Mouse (Mus musculus) megakaryocyte-erythroid progenitor cell, adult 5-6 weeks (primary cell): ENCODE data around the gene Htra2. TPM values are rescaled to one million over a fixed set of nuclear protein-coding genes. Genes with fewer than 3 reads are reported as not detected.

Experiments
- ATAC-seq: replicated peaks from 2 replicates; pipeline ENCODE4 v1.8.0; 2016; ENCODE audit warnings: mild to moderate bottlenecking, inconsistent platforms; ENCODE audit not compliant: severe bottlenecking, poor library complexity, low FRiP score, low TSS enrichment
- total RNA-seq, 2 experiments: library from RNA; stranded (forward) in 1 of 2; stranded (reverse) in 1 of 2; fragments of 200-1000, 215-1000 nt in 1 of 2; fragments of >200 nt in 1 of 2; fragmentation: Nextera tagmentation in 1 of 2; gene quantifications; 2 replicates each; pipeline ENCODE4 v1.2.3; 2014 to 2017

The Htra2 gene
- total RNA-seq, 2 experiments from 2014 or later = 128 to 296 TPM

DNA sequence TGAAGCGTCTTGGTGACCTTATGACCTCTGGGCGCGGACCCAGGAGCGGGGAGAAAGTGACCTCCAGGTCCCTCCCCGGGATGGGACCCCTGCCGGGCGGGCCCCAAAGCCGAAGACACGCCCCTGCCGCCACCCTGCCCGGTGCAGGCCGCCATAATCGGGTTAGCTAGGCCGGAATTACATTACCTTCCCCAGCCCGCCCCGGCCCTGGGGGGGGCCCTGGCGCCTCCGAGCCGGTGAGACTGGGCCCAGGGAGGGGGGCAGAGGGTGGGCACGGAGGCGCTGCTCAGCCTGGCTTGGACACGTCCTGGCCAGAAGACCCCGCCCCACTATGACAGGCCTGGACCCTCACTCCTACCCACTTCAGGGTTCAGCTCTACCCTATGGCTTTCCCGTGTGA, 16.1 kb upstream of the Htra2 start:
- ATAC-seq = no peak

DNA sequence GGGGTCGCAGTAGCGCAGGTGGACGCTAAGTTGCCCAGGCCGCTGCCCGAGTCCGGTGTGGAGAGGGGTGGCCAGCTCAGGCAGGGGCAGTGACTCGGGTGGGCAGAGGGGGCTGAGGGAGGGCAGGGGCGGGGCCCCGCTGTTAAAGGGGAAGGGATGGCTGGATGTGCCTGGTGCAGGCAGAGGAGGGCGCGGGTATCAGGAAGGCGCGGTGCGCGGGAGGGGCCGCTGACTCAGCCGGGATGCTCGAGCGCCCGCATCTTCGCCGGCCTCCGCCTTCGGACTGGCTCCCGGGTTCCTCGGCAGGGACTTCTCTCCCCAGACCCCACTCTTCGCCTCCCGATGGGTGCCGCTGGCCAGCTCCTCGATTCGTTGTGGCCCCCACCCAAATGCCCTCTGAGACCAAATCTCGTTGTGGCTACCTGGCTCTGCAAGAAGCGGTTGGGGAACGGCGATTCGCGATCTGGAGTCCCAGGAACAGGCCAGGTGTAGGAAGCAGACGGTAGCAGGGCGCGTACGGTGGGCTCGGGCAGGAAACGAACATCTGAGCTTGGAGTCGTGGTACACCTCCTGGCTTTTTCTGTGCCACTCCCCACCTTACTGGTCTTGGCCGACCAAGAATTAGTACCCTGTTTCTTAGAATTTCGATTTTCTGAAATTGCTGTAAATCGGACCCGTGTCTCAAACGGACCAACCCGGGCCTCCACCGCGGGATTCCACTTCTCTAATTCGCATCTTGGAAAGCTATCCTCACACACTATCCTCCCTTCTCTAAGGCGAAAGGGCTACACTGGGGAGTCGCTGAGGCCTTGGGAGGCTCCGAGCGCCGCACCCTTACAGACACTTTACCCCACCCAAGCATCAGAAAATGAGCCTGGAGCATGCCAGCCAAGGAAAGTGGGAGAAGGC, 15.5 kb upstream of the Htra2 start:
- ATAC-seq = no peak

DNA sequence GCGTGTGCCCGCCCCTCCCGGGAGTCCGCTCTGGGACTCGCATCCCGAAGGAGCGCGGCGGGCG, 15.0 kb upstream of the Htra2 start, which contains the start of gene Tlx2:
Tlx2 (minus strand) TSS at position 47 of the 64 bp plus-strand sequence.
- ATAC-seq = no peak

DNA sequence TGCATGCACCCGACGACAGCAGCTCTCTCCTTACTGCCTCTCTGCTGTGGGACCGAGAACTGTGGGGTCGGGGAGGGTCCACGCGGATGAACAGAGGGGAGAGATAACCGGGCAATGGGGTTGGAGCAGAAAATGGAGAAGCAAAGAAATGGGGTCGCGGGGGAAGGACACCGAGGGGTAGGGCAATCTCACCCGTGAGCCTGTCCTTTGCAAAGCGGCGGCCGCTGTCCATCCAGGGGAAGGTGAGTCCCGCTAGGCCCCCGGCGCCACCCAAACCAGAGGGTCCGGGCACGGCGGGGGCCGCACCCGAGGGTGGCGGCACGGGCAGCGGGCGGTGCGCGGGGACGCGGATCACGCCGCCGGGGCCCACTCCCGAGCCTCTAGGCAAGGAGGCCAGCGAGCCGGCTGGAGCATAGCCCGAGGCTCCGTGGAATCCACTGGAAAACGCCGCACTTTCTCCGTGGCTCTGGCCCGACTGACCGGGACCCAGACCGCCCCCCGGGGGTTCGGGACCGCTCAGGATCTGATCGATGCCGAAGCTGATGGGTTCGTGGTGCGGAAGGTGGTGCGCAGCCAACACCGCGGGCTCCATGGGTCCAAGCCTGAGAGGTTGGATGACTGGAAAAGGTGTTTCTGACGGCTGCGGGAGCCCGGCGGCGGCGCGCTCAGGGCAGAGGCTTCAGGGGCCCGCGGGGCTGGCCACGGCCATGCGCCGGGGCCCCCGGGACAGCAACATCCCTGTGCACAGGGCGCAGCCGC, 14.6 kb upstream of the Htra2 start:
- ATAC-seq = no peak

DNA sequence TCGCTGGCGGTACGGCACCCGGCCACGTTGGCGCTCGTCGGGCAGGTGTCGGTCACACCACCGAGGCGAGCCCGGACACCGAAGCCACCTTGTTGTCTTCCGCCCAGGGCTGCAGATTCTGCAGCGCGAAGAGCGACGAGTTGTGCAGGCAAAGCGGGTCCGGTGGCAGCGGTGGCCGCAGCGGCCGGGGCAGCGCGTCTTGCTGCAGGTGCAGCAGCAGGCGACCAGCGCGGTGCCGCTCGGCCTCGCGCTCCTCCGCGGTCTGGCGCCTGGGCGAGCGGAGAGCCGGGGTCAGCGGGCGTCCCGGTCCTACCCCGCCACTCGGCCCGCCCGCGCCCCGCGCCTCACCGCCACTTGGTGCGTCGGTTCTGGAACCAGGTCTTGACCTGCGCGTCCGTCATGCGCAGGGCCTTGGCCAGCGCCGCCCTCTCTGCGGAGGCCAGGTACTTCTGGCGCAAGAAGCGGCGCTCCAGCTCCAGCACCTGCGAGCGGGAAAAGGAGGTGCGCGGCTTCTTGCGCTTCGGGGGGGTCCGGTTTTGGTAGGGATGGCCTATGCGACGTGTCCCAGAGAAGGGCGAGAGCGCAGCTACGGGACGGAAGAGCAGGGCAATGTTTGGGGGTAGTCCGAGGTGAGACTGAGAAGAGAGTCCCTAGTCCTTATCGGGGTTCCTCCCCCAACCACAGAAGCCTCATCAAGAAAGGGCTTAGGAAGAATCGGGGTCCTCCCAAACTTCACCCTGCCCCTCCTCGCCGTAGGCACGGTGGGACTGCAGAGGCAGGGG, 13.8 kb upstream of the Htra2 start:
- ATAC-seq = no peak

DNA sequence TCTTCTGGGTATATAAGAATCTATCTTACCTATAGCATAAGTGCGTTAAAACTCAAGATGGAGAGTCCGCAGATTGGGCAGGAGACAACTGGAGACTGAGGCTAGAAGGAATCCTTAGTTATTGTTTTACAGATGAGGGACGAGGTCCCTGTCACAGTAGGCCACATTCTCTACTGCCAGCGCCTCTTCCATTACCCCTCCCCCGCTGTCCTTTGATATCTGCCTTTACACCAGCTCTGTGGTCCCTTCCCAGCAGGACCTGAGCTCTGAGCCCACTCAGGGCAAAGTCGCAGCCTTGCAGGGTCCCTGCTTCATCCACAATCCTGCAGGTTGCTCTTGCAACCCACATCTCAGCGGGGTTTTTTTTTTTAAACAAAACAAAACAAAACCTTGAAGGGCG, 13.1 kb upstream of the Htra2 start:
- ATAC-seq = no peak

DNA sequence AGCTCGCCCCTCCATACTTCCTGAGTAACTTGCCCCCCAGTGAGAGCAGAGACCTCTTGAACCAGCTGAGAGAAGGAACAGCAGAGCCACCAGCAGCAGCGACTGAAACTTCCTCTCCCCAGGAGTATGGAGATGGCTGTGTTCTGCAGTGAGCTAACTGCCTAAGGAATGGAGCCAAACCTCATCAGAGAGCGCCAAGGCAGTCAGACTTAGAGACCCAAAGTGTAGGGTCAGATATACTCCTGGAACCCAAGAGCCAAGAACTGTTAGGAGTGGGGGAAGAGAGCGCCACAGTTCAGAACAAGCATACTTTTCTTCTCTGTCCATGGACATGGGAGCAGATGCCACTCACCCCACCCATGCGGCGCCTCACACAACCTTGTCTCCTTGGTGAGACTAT, 11.4 kb upstream of the Htra2 start:
- no peak for ATAC-seq

DNA sequence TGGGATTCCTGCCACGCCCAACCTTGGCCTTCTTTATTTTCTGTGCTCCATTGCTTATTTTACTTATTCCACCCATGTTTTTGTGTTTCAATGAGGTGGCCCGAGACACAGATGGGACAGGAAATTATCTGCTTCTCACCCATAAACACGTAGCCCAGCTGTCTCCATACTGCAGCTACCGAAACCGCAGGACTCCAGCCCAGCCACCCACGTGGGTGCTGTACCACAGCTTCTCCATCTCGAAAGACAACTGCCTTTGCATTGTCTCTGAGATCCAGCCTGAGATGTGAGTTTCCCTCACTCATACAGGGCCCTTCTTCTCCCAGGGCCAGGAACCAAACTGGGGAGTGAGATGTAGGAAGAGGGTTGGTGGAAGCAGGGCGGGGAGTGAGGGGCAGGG, 10.9 kb upstream of the Htra2 start:
- ATAC-seq = no peak

DNA sequence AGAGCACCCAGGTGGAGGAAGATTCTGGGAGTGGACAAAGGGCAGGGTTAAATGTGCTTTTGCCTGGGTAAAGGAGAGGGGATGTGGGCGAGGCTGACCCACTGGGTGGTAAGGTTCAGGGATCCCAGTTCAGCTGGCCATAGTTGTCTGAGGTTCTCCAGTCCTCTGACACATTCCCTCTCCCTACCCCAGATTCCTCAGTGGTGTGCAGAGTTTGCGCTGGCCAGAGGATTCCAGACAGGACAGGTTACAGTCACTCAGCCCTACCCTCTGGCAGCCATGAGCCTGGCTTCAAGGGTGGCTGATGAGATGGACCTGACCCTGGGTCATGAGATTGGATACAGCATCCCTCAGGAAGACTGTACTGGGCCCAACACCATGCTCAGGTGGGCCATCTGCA, 3.7 kb upstream of the Htra2 start:
- no peak for ATAC-seq

DNA sequence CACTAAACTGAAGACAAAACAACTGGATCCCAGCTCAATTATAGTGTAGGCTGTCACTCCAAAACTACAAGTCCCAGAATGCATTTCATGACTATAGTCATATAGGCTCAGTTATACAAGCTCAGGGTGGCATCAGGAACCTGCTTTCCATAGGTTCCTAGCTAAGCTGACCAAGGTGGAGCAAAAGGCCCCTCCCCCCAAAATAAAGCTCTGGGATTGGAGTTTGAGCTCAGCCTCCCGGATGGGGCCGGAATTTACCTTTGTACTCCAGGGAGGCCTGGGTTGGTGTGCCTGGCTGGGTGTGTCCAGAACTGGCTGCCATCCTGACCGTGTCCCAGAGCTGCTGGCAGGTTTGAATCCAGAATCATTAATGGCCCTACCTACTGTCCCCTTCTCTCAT, 2.7 kb upstream of the Htra2 start, which contains the start of gene Dqx1:
Dqx1 (plus strand) TSS at position 55 of the 400 bp plus-strand sequence.
- ATAC-seq = no peak

DNA sequence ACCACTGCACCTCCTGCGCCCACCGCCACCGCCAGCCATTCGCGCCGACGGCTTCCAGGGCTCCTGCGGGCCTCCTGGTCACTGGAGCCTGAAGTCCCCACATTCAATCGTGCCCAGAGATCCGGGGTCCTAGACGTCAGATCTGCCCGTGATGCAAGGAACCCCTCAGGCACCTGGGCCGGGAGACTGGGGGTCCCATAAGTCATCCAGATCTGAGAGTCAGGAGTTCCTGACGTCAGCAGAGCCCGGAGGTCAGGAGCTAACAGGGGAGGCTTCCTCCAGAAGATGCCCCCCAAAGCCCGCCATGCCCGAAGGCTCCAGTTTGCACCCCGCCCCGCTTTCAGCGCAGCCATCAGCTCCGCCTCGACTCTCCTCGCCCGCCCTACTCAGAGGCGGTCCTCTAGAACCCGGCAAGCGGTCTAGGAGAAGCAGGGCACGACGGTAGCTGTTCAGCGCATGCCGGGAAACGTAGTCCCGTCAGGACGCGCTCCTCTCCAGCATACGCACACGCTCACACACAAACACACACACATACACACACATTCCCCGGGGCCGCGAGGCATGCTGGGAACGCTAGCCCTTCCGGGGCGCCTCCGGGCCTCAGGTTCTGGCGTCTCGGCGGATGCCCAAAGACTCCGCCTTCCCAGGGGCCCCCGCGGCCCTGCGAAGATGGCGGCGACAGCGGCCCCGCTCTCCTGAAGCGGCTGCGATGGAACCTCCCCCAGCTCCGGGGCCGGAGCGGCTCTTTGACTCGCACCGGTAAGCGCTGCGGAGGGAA, 810 bp downstream of the Htra2 start, which contains the start of gene Aup1:
Aup1 (plus strand) TSS at position 448 of the 778 bp plus-strand sequence.
- peak; percentile 88 for ATAC-seq

DNA sequence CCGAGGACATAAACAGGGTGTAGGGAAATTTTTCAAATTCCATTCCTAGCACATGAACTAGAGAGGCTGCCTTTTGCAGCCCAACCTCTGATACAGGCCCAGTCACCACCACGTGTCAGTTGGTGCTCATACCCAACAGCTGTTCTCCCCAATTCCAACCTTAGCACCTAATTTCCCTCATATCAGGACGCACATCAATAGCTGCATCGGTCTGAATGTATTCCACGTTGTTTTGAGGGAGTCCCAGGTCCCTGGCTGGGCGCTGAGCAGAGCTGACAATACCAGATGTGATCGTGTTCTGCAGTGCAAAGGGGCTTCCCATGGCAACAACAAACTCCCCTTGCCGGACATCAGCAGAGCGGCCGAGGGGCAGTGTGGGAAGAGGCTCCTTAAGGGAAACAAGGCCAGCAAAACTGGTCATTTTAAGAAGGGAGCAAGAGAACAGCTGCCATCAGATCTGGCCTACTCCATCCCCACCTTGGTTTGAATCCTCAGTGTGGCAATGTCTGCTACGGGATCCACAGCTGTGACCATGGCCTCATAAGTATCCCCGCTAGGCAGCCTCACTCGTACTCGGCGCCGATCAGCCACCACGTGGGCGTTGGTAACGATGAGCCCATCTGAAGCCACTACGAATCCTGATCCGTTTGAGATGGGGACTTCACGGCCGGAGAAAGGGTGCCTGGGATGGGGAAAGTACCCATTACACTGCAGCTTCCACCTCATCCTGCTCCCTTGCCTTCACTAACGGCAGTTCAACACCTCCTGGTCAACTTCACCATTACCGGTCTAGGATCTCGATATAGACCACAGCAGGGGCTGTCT, 1.7 kb downstream of the Htra2 start:
- ATAC-seq = peak; percentile 25

DNA sequence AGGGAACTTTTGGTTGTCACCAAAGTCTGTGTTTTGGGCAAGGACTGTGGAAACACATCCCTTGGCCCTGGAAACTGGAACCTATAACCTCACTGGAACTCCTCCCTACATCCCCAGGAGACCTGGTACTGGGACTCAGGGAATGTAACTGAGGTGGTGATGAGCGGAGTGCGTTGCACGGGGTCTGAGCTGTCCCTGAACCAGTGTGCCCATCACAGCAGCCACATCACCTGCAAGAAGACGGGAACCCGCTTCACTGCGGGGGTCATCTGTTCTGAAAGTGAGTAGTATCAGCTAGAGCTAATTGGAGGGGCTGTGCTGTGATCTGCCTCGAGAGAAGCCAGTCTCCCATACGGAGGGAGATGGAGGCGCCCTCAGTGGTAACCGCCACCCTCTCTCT, 5.7 kb downstream of the Htra2 start:
- no peak for ATAC-seq

DNA sequence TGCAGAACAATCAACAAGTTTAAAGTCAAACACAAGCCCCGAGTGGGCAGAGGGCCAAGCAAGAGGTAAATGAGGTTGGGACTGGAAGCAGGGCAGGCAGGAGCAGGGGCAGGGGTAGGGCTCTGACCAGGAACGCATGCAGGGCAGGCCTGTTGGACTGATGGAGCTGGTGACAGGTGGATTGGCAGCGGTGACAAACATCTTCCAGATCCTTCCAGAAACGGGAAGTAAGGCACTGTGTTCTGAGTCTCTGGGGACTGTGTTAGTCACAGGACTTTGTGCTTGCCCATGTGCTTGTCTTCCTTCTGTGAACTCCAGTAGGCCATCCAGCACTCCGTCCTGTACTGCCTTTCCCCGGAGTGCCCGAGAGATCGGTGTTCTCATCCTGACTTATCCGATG, 10.3 kb downstream of the Htra2 start:
- no peak for ATAC-seq

DNA sequence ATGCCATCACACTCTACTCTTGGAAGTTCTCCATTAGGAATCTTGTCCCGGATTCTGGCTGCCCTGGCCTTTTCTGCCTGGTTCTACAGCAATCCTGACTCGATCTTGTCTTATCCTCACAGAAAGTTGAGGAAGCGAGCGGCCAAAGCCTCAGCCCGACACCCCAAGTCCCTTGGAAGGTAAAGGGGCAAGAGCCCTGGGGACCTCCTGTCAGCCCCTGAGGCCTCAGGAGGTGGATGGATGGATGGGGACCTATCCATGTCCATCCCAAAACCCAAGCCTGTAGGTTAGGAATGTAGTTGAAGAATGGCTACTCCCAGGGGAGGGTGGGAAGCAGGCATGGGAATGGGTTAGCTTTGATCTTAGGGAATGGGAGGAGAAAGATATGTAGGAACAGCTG, 11.1 kb downstream of the Htra2 start:
- ATAC-seq = no peak

DNA sequence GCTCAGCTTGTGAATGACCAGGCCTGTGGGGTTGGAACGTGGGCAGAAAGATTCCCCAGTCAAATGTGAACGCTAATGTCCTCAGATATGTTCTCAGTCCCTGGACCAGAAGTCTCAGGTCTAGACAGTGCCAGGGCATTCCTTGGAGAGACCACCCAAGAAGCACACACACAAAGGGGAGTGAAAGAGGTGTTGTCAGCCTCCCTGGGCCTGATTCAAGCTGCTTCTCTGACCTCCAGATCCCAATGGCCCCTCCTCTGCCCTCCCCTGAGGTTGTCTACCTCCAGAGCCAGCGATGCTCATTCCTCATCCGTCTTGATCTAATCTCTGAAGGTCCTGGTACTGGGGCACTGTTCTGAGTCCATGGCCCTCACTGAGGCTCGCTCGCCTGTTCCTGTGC, 11.5 kb downstream of the Htra2 start:
- ATAC-seq = no peak

DNA sequence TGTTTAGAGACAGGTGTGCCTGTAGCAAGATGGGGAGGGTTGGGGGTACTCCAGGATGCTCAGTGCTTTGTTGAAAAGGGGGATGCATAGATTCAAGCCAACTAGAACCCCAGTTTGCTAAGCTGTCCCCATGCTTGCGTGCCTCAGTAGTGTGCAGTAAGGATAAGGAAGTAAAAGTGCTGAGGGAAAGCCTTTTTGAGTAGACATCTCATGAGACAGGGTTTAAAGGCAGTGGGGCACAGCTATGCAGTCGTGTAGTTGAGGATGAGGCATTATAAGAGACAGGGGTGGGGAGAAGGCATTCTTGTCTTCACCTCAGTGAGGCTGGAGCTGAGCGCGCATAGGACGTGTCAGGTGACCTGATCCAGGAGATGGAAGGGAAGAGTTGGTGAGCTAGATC, 14.5 kb downstream of the Htra2 start:
- ATAC-seq = no peak

DNA sequence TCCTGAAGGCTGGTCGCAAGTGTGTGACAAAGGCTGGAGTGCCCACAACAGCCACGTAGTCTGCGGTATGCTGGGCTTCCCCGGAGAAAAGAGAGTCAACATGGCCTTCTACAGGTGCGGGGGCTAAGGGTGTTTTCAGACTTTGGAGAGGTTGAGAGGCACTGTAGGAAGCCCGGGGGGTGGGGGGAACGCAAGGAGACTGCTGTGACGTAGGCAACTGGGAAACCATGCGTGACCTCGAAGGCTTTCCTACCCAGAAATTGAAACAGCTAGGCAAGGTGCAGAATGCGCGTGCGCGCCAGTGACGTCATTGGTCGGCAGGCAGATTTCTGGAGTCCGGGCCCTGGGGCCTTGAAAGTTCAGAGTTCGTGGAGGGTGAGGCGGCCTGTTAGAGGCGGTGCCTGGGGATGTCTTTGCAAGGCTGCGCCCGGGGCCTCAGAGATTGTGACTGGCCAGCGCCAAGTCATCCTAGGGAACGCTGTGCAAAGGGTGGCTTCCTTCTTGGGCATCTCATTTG, 16.5 kb downstream of the Htra2 start:
- ATAC-seq = peak; percentile 89

DNA sequence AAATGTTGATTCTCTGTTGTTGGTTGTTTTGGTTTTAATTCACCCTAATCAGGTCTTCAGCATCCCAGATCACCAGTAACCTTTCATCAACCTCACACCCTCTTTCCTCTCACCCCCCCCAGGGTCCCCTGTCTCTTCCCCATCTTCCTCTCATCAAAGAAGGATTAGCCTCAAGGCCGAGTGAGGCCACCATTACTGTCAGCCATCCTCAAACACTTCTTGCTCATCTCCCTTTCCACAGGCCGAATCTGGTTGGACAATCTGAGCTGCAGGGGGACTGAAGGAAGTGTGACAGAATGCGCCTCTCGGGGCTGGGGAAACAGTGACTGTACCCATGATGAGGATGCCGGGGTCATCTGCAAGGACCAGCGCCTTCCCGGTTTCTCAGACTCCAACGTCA, 17.9 kb downstream of the Htra2 start:
- ATAC-seq = no peak
